ENCODE assay signal across 25 mouse cellular contexts in genomic region chr13:53020282-53020681, GRCm38 (mm10).
"Had no signal": no experiment of that assay in that cellular context is flagged by ENCODE, and none has a peak within 500 bp of the region (broad histone marks: within the 10 kb centered on the region; RNA-seq: fewer than 3 reads in every experiment).

No protein-coding gene starts in this region.

- H3K27me3 ChIP-seq: heart, embryonic 13.5 days; heart, embryonic 15.5 days; hindbrain, embryonic 12.5 days; hindbrain, embryonic 13.5 days; hindbrain, embryonic 15.5 days; intestine, embryonic 15.5 days; kidney, embryonic 15.5 days had no signal

- H3K27ac ChIP-seq: heart, embryonic 13.5 days; heart, embryonic 15.5 days; hindbrain, embryonic 10.5 days; hindbrain, embryonic 12.5 days; hindbrain, embryonic 13.5 days; hindbrain, embryonic 14.5 days; hindbrain, embryonic 15.5 days; hindbrain, postnatal 0 days; intestine, embryonic 15.5 days; kidney, embryonic 15.5 days; kidney, postnatal 0 days; layer of hippocampus, adult 2 months; left cerebral cortex, adult 2 months had no signal

- H3K36me3 ChIP-seq: heart, embryonic 13.5 days; heart, embryonic 15.5 days; hindbrain, embryonic 10.5 days; hindbrain, embryonic 12.5 days; hindbrain, embryonic 13.5 days; hindbrain, embryonic 15.5 days; intestine, embryonic 15.5 days; kidney, embryonic 15.5 days had no signal

- H3K4me1 ChIP-seq: hindbrain, embryonic 10.5 days; hindbrain, embryonic 12.5 days; hindbrain, embryonic 13.5 days; hindbrain, embryonic 15.5 days; intestine, embryonic 15.5 days; kidney, embryonic 15.5 days had no signal

- H3K4me3 ChIP-seq: heart, embryonic 13.5 days; heart, embryonic 15.5 days; hindbrain, embryonic 10.5 days; hindbrain, embryonic 12.5 days; hindbrain, embryonic 13.5 days; hindbrain, embryonic 15.5 days; intestine, embryonic 15.5 days; kidney, embryonic 15.5 days; layer of hippocampus, adult 2 months; left cerebral cortex, adult 2 months had no signal

- H3K4me2 ChIP-seq: heart, embryonic 11.5 days; heart, embryonic 13.5 days; heart, embryonic 15.5 days; hindbrain, embryonic 12.5 days; hindbrain, embryonic 13.5 days; hindbrain, embryonic 14.5 days; hindbrain, embryonic 15.5 days; intestine, embryonic 15.5 days; kidney, embryonic 15.5 days had no signal

- H3K9me3 ChIP-seq: heart, embryonic 13.5 days; heart, embryonic 15.5 days; hindbrain, embryonic 10.5 days; hindbrain, embryonic 12.5 days; hindbrain, embryonic 13.5 days; hindbrain, embryonic 15.5 days; intestine, embryonic 15.5 days; kidney, embryonic 15.5 days had no signal

- DNase-seq: heart, postnatal 10 days; heart, postnatal 36 days; kidney, adult 11 months; kidney, adult 18-20 months; kidney, postnatal 10 days; layer of hippocampus, adult 9-11 months; layer of hippocampus, postnatal 36 days had no signal

- ATAC-seq: hindbrain, embryonic 16.5 days; hindbrain, postnatal 0 days; inflammation-experienced regulatory T-cells, adult 6 months; intestine, embryonic 15.5 days; intestine, embryonic 16.5 days; intestine, postnatal 0 days had no signal

- H3K9ac ChIP-seq: heart, embryonic 13.5 days; heart, embryonic 15.5 days; hindbrain, embryonic 12.5 days; hindbrain, embryonic 13.5 days; hindbrain, embryonic 14.5 days; hindbrain, embryonic 15.5 days; intestine, embryonic 15.5 days; kidney, embryonic 15.5 days had no signal
